Mouse (Mus musculus): ENCODE measurements at regions not wholly inside any gene's neighbourhood (a gene's known extent, or its start where the extent isn't known, plus 50 kb on each side); places are given as distances from the start of the nearest gene placed in this dataset.

DNA sequence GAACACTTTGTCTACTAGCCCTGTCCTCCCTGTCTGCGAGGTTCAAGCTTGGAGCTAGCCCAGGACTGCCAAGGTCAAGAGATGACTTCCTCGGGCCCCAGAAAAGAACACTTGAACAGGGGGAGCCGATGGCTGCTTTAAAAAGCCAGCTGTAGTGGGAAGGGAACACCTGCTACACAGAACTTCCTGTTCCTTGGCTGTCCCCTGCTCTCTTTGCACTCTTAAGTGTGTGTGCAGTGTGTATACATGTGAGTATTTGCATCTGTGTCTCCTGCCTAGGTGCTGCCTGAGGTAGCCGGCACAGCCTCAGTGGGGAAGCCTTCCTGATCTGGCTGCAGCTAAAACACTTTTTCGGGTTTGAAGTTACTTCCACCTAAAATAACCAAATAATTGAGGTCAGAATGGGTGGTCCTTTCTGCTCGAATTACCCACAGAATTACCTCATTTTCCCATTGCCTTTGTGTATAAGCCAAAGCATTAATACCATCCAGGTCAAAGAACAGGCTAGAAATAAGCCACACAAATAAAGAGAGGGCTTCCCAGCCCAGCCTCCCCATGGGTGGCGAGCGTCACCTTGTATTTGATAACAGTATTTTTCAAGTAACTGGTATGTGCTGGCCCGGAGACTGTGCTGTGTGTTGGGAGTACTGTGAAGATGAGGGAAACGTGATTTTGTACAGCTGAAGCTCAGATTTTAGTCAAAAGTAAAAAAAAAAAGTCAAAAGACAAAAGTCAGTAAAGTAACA is 84.2 kb upstream of the Lclat1 start:
- TF ChIP-seq ZNF384 (IDR thresholded peaks at IDR 0.05; ENCODE audit: low read depth, low read length) (no peak), CTCF (IDR thresholded peaks at IDR 0.05 in 2 of 3, conservative IDR thresholded peaks at IDR 0.05 in 1 of 3; ENCODE audit: control insufficient read depth in 1 of 3, insufficient read depth in 1 of 3, low read depth in 2 of 3, low read length in 3 of 3, poor library complexity in 1 of 3, severe bottlenecking in 1 of 3) (no peak), MAFK (IDR thresholded peaks at IDR 0.05; ENCODE audit: borderline replicate concordance, low read depth, low read length) (no peak), ZMIZ1 (IDR thresholded peaks at IDR 0.05; ENCODE audit: low read depth, low read length) (no peak), SIN3A (IDR thresholded peaks at IDR 0.05; ENCODE audit: low read length) (no peak), EP300 (IDR thresholded peaks at IDR 0.05; ENCODE audit: low read depth in 1 of 2, low read length in 2 of 2) (no peak), TAL1 (IDR thresholded peaks at IDR 0.05; ENCODE audit: low read length) (no peak), POLR2AphosphoS5 (IDR thresholded peaks at IDR 0.05; ENCODE audit: borderline replicate concordance, low read depth, low read length) (no peak), KAT2A (conservative IDR thresholded peaks at IDR 0.05; ENCODE audit: low read depth, low read length) (no peak), POLR2A (IDR thresholded peaks at IDR 0.05; ENCODE audit: control insufficient read depth in 1 of 2, insufficient read depth in 1 of 2, low read depth in 1 of 2, low read length in 2 of 2, poor library complexity in 1 of 2) (no peak), ZKSCAN1 (IDR thresholded peaks at IDR 0.05; ENCODE audit: low read depth, low read length) (no peak), USF1 (IDR thresholded peaks at IDR 0.05; ENCODE audit: low read depth, low read length) (no peak), ZC3H11A (IDR thresholded peaks at IDR 0.05; ENCODE audit: low read depth, low read length) (no peak), RCOR1 (IDR thresholded peaks at IDR 0.05; ENCODE audit: low read depth, low read length) (no peak)

Data from MEL (cell line).